Mouse (Mus musculus): ENCODE measurements at regions not wholly inside any gene's neighbourhood (a gene's known extent, or its start where the extent isn't known, plus 50 kb on each side); places are given as distances from the start of the nearest gene placed in this dataset.

GRCm38 (mm10) chr17:44336842-44337241 lies 148.5 kb downstream of the Clic5 start:
- Histone ChIP-seq H3K27ac (replicated peaks) (no peak overlapping the region), H3K27me3 (no peaks in the 10 kb centered on the region), H3K36me3 (no peaks in the 10 kb centered on the region), H3K9ac (no peak overlapping the region), H3K9me3 (no peaks in the 10 kb centered on the region), H3K4me1 (replicated peaks) (no peaks in the 10 kb centered on the region), H3K4me3 (no peak overlapping the region), H3K4me2 (no peak overlapping the region)
- ATAC-seq (ENCODE audit: low FRiP score, low read depth): no peak
- 44% methylated on average over 6 of the region's 6 CpGs for WGBS

GRCm38 (mm10) chr17:44337253-44337652 lies 148.9 kb downstream of the Clic5 start:
- H3K4me3 ChIP-seq: no peak overlapping the region
- H3K4me1 ChIP-seq (replicated peaks): no peaks in the 10 kb centered on the region
- no peaks in the 10 kb centered on the region for H3K9me3 ChIP-seq
- no peaks in the 10 kb centered on the region for H3K36me3 ChIP-seq
- 92% methylated on average over 5 of the region's 5 CpGs for WGBS
- H3K4me2 ChIP-seq: no peak overlapping the region
- no peaks in the 10 kb centered on the region for H3K27me3 ChIP-seq
- no peak overlapping the region for H3K9ac ChIP-seq
- H3K27ac ChIP-seq (replicated peaks): no peak overlapping the region
- ATAC-seq (ENCODE audit: low FRiP score, low read depth): no peak

GRCm38 (mm10) chr17:44344542-44344941 lies 156.2 kb downstream of the Clic5 start:
- Histone ChIP-seq H3K36me3 (no peaks in the 10 kb centered on the region), H3K27me3 (no peaks in the 10 kb centered on the region), H3K4me3 (no peak overlapping the region), H3K9me3 (no peaks in the 10 kb centered on the region), H3K4me1 (replicated peaks) (no peaks in the 10 kb centered on the region), H3K9ac (no peak overlapping the region), H3K4me2 (no peak overlapping the region), H3K27ac (replicated peaks) (no peak overlapping the region)
- ATAC-seq (ENCODE audit: low FRiP score, low read depth): no peak
- WGBS: 96% methylated on average over 2 of the region's 2 CpGs

- ATAC-seq (ENCODE audit: low FRiP score, low read depth): no peak
- Histone ChIP-seq H3K4me3 (no peak overlapping the region), H3K9me3 (no peaks in the 10 kb centered on the region), H3K4me2 (no peak overlapping the region), H3K4me1 (replicated peaks) (no peaks in the 10 kb centered on the region), H3K27me3 (no peaks in the 10 kb centered on the region), H3K9ac (no peak overlapping the region), H3K27ac (replicated peaks) (no peak overlapping the region), H3K36me3 (no peaks in the 10 kb centered on the region)
- WGBS: 86% methylated on average over 2 of the region's 2 CpGs
Measured at GRCm38 (mm10) chr17:44345374-44345773, 157.0 kb downstream of the Clic5 start.

- ATAC-seq (ENCODE audit: low FRiP score, low read depth): no peak
- H3K9me3 ChIP-seq: no peaks in the 10 kb centered on the region
- H3K36me3 ChIP-seq: no peaks in the 10 kb centered on the region
- H3K4me3 ChIP-seq: no peak overlapping the region
- H3K27me3 ChIP-seq: no peaks in the 10 kb centered on the region
- 63% methylated on average over 20 of the region's 20 CpGs for WGBS
- H3K9ac ChIP-seq: no peak overlapping the region
- H3K27ac ChIP-seq (replicated peaks): no peak overlapping the region
- peak overlapping the region; percentile 23; the same call in 1 of the 2 replicates for H3K4me2 ChIP-seq
- peaks cover 10% of the 10 kb centered on the region for H3K4me1 ChIP-seq (replicated peaks)
Measured at GRCm38 (mm10) chr17:44350201-44350948, 162.0 kb downstream of the Clic5 start.

- Histone ChIP-seq H3K4me1 (replicated peaks) (peaks cover 10% of the 10 kb centered on the region), H3K9ac (no peak overlapping the region), H3K27me3 (no peaks in the 10 kb centered on the region), H3K4me3 (no peak overlapping the region), H3K4me2 (no peak overlapping the region), H3K36me3 (no peaks in the 10 kb centered on the region), H3K9me3 (no peaks in the 10 kb centered on the region), H3K27ac (replicated peaks) (no peak overlapping the region)
- WGBS: 80% methylated on average over 4 of the region's 4 CpGs
- ATAC-seq (ENCODE audit: low FRiP score, low read depth): no peak
Measured at GRCm38 (mm10) chr17:44350949-44351244, 162.5 kb downstream of the Clic5 start.

GRCm38 (mm10) chr17:44351499-44352117 lies 163.2 kb downstream of the Clic5 start:
- 19% methylated on average over 13 of the region's 13 CpGs for WGBS
- Histone ChIP-seq H3K4me3 (no peak overlapping the region), H3K27me3 (no peaks in the 10 kb centered on the region), H3K9me3 (no peaks in the 10 kb centered on the region), H3K4me1 (replicated peaks) (peaks cover 10% of the 10 kb centered on the region), H3K27ac (replicated peaks) (no peak overlapping the region), H3K9ac (no peak overlapping the region), H3K4me2 (peak overlapping the region; percentile 35), H3K36me3 (no peaks in the 10 kb centered on the region)
- peak; percentile 73; the same call in 1 of the 2 replicates for ATAC-seq (ENCODE audit: low FRiP score, low read depth)

- no peak overlapping the region for H3K27ac ChIP-seq (replicated peaks)
- H3K9me3 ChIP-seq: no peaks in the 10 kb centered on the region
- H3K9ac ChIP-seq: no peak overlapping the region
- 44% methylated on average over 13 of the region's 13 CpGs for WGBS
- no peak; the same call in 1 of the 2 replicates for ATAC-seq (ENCODE audit: low FRiP score, low read depth)
- no peaks in the 10 kb centered on the region for H3K36me3 ChIP-seq
- peak overlapping the region; percentile 35 for H3K4me2 ChIP-seq
- H3K4me3 ChIP-seq: no peak overlapping the region
- peaks cover 10% of the 10 kb centered on the region for H3K4me1 ChIP-seq (replicated peaks)
- H3K27me3 ChIP-seq: no peaks in the 10 kb centered on the region
Measured at GRCm38 (mm10) chr17:44352142-44352541, 163.8 kb downstream of the Clic5 start.

- 85% methylated on average over 4 of the region's 4 CpGs for WGBS
- no peak for ATAC-seq (ENCODE audit: low FRiP score, low read depth)
Measured at GRCm38 (mm10) chr17:44363111-44363510, 174.7 kb downstream of the Clic5 start.

GRCm38 (mm10) chr17:44364494-44364893 lies 176.1 kb downstream of the Clic5 start:
- Histone ChIP-seq H3K27me3 (no peaks in the 10 kb centered on the region), H3K4me1 (replicated peaks) (no peaks in the 10 kb centered on the region), H3K36me3 (no peaks in the 10 kb centered on the region), H3K27ac (replicated peaks) (no peak overlapping the region), H3K9me3 (no peaks in the 10 kb centered on the region), H3K4me3 (no peak overlapping the region), H3K9ac (no peak overlapping the region), H3K4me2 (no peak overlapping the region)
- 95% methylated on average over 6 of the region's 6 CpGs for WGBS
- no peak for ATAC-seq (ENCODE audit: low FRiP score, low read depth)

More at GRCm38 (mm10) chr17:44363111-44363510, 174.7 kb downstream of the Clic5 start:
- Histone ChIP-seq H3K4me3 (no peak overlapping the region), H3K9ac (no peak overlapping the region), H3K9me3 (no peaks in the 10 kb centered on the region), H3K4me1 (replicated peaks) (no peaks in the 10 kb centered on the region), H3K36me3 (no peaks in the 10 kb centered on the region), H3K27ac (replicated peaks) (no peak overlapping the region), H3K4me2 (no peak overlapping the region), H3K27me3 (no peaks in the 10 kb centered on the region)

- no peaks in the 10 kb centered on the region for H3K4me1 ChIP-seq (replicated peaks)
- H3K9me3 ChIP-seq: no peaks in the 10 kb centered on the region
- no peak overlapping the region for H3K4me3 ChIP-seq
- 79% methylated on average over 8 of the region's 8 CpGs for WGBS
- H3K4me2 ChIP-seq: no peak overlapping the region
- no peaks in the 10 kb centered on the region for H3K27me3 ChIP-seq
- no peak for ATAC-seq (ENCODE audit: low FRiP score, low read depth)
- no peak overlapping the region for H3K9ac ChIP-seq
- no peaks in the 10 kb centered on the region for H3K36me3 ChIP-seq
- H3K27ac ChIP-seq (replicated peaks): no peak overlapping the region
Measured at GRCm38 (mm10) chr17:44366438-44366837, 178.1 kb downstream of the Clic5 start.

GRCm38 (mm10) chr17:44367561-44367960 lies 179.2 kb downstream of the Clic5 start:
- no peak overlapping the region for H3K4me3 ChIP-seq
- no peak overlapping the region for H3K4me2 ChIP-seq
- no peaks in the 10 kb centered on the region for H3K36me3 ChIP-seq
- no peaks in the 10 kb centered on the region for H3K9me3 ChIP-seq
- no peak overlapping the region for H3K9ac ChIP-seq
- ATAC-seq (ENCODE audit: low FRiP score, low read depth): no peak
- no peaks in the 10 kb centered on the region for H3K4me1 ChIP-seq (replicated peaks)
- H3K27ac ChIP-seq (replicated peaks): no peak overlapping the region
- WGBS: 54% methylated on average over 5 of the region's 5 CpGs
- no peaks in the 10 kb centered on the region for H3K27me3 ChIP-seq
